Mouse (Mus musculus): ENCODE measurements around the gene Naip1.
"Not testable (repeated sequence)": the region's sequence is repeated elsewhere in the genome, so short reads cannot be mapped to it uniquely, and the experiment has no call there.

Gene Naip1

GRCm38 (mm10) chr13:100402930-100403637 lies 49.6 kb downstream of the Naip1 start:
- not testable (repeated sequence) for DNase-seq (ENCODE audit: low spot score in 2 of 2)

- DNase-seq (ENCODE audit: low spot score in 2 of 2), result peak in 1 of 2 experiments; percentile 10
These were observed 61.6 kb downstream of the Naip1 start for GRCm38 (mm10) chr13:100391021-100391420.

GRCm38 (mm10) chr13:100370536-100370935 lies 82.1 kb downstream of the Naip1 start:
- DNase-seq (ENCODE audit: low spot score in 2 of 2), result no peak

Measured in frontal cortex, postnatal 14 days (tissue).